Mouse (Mus musculus): ENCODE results near the gene Kansl3.
A peak's percentile ranks its signal among the peaks of the same experiment; 100 is the strongest.

Kansl3 gene

DNA sequence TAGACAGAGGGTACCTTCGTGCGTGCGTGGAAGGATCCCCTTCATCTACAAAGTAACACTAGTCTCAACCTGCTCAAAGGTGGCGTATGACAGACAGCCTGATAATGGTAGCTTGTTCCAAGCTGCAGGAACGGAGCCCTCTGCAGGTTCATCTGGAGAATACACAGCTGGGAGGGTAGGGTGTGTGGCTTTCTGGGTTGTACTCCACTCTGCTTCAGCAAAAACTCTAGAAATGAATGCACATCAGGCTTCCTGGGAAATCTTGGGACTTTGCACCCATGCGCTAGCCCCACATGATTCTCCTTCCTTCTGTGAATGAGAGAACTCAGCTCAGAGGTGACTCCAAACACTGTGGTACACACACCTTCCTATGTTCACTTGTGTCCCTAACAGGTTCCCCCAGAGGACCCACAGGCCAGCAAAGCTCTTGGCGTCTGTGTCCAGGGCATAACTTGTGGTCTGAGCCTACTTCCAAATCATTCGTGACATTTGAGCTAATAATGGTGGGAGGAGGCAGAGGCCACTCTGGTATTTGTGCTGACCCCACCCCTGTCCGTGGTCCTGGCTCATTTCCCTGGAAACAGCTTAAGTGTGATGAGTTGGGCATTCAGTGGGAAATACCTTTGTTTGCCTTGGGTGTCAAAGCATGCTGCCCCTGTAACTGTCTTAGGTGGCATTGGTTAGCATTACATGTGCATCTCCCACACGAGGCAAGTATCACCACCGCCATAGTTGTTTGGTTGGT lies 47.0 kb downstream of the Kansl3 start:
- DNase-seq (ENCODE audit: low spot score in 2 of 2): no peak

DNA sequence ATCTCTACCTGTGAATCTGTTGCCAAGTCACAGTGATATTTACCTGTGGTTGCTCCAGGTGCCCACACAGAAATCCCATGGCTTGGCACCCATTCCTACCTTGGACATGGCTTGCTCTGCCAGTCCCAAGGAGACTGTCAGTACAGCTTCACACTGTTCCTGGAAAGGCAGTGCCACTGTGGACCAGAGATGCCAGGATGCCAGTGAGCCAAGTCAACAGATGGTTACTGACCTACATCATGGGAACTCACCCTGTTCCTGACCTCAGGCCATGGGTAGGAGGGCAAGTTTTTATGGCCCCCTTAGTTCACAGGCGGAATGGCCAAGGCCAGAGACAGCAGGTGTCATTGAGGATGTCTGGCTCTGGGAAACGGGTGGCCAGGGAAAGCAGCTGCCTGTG lies 47.8 kb downstream of the Kansl3 start:
- DNase-seq (ENCODE audit: low spot score in 2 of 2): no peak

DNA sequence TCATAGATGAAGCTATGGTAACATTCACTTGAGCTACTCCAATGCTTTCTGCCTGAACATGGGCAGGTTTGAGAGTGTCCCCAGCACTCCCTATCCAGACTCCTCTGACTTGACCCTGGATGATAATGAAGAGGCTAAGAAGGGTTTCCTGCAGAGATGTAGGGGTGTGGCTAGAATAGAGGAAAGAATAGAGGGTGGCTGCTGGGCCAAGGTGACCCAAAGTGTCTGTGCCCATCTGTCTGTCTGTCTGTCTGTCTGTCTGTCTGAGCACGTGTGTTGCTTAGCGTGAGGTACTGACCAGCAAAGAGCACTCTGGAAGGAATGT lies 53.2 kb downstream of the Kansl3 start:
- DNase-seq (ENCODE audit: low spot score in 2 of 2): no peak

DNA sequence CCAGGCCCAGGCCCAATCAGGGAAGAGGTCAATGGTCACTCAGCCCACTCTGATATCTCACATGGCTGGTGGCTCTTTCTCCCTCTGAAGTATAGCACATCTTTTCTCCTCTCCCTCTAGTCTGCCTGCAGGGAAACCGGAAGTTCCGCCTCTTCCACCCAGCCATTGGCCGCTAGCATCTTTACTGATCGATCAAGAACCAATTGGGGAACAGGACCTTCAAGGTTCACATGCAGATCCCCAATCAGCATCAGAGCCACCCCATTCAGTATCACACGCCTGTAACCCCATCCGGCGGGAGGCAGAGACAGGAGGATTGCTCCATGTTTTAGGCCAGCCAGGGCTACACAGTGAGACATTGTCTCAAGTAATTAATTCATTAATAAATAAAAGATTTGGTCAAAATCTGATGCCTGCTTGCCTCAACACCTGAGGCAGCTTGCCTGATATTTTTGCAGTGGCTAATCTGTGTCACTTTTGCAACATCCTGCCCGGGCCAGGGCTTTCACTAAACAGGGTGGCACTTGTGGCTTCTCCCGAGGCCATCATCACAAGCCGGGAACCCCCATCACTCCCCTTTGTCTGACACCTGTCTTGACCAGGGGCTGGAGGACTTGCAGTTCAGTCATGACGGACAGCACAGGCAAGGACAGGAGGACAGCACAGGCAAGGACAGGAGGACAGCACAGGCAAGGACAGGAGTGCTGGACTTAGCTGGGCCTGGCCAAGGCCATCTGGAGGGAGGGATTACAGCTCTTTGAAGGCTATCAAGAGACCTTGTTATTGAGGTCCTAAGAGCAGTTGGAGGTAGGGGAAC lies 53.8 kb downstream of the Kansl3 start:
- DNase-seq (ENCODE audit: low spot score in 2 of 2): no peak

DNA sequence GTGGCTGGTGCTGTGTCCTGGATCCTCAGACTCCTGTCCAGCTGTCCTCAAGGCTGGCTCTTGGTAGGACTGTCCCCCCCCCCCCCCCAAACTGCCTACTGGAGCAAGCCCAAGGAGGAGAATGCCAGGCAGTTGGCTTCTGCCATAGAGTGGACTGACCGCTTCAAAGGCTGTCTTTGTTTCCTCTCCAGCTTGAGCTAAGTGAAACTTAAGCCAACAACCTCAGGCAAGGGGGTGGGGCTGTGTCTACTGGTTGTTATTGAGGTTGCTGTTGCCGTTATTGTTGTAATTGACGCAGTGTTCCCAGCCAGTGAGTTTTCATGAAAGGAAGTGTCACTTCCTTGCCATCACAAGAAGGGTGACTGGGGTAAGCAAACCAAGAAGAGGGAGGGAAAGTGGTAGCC lies 59.5 kb downstream of the Kansl3 start:
- peak in 1 of 2 experiments; percentile 63 for DNase-seq (ENCODE audit: low spot score in 2 of 2)

DNA sequence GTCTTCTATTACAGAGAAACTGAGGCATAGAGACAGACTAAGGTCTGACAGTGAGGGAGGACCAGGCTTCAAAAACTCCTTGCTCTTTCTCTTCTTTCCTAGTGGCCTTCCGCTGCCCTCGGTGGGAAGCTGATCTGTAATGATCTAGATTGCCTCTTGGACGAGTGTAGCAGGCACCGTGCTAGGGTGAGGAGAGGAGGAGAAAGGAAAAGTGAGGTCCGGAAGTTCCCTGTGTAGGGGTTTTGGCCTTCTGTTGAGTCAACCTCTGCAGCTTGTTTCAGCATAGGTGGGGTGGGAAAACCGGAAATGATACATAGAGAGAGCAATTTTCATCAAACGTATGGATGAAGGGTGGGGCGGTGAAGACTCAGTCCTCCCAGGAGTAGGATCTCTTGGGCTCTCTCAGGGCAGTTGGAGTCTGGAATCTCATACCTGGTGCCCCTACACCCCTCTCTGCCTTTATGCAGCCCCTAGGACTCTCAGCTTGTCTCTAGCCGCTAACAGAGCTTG lies 60.0 kb downstream of the Kansl3 start:
- no peak for DNase-seq (ENCODE audit: low spot score in 2 of 2)

DNA sequence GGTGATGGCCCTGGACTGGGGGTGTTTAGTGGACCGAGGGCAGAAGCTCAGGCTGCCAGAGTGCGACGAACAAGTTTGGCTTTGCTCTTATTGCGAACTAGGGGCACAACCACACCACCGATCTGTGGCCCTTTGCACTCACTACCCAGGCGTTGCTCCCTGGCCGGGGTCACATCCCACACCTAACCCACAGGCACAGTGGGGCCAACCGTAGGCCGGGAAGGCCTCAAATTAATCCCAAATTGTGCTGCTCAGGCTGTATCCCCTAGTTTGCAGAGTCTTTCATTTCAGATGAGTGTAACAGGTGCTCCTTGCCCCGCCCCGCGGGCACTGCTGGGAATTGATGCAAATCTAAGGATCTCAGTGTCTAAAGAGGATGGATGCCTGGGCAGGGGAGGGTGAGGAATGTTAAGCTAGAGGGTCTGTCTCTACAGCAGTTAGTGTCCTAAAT lies 60.5 kb downstream of the Kansl3 start:
- DNase-seq (ENCODE audit: low spot score in 2 of 2): no peak

DNA sequence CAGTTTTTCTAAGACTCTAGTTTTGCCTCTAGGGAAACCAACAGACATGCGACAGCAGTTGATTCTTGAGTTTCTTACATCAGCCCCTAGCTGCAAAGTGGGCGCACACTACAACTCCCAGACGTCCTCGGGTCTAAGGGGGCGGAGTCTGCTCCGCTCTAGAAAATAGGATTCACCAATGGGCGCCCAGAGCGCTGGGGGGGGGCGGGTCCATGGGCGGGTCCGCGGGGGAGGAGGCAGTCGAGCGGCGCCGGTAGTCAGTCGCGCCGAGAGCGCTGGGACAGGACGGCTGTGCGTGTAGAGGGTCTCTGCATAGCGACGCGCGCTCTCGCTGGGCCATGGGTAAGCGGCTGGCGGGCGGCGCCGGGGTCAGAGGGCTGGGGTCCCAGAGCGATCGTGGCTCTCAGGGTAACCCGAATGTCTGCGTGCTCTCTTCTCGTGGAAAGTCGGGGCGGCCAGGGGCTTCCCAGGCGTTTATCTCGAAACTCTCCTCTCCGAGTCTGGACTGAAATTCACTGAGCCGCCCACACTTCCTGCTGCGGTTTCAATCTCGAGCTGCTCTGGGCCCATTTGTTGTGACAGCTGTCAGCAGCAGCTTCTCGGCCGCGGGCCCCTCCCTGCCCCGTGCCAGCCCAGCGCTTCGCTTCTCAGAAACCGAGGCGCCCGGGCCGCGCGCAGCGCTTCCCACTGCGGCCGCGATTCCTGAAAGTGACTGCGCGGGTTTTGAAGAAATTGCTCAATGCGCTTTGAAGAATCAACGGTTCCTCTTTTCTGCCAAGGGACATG lies 61.3 kb downstream of the Kansl3 start, which contains the start of gene Arid5a:
Gene Arid5a, plus strand, starts transcription at position 239 of the 786 bp plus-strand sequence.
- peak; percentile 55 to 86 for DNase-seq (ENCODE audit: low spot score in 2 of 2)

DNA sequence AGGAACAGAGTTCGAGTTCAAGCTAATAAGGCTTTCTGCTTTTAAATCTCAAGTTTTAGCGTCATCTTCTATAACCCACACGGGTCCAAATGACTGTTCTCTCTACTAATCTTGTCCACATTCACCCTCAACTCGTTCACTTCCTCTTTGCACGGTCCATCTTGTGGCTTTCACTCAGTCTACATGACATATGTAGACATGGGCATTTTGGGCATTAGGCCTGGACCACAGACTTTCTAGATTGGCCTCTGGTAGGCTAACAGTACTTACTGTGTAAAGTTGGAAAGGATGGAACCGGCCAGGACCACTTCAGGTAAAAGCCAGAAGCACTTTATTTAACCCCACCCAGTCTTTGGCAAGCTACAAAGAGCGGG lies 61.9 kb downstream of the Kansl3 start:
- no peak for DNase-seq (ENCODE audit: low spot score in 2 of 2)

DNA sequence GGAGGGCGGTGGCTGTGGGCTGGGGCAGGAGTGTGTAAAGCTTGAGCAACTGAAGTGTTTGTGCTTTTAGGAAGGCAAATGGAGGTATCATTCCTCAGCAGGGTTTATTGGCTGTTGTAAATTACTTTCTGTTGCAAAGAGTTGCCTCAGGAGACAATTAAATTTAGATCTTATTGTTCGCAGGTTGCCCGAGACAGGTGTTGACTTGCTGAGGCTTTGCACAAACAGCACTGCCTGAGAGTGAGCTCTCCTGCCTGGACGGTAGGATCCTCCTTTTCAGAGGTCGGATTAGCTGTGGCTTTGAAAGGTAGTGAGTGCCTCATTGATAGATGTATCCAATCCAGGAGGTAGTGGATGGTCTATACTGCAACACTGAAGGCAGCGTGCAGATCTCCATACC lies 62.9 kb downstream of the Kansl3 start:
- no peak for DNase-seq (ENCODE audit: low spot score in 2 of 2)

DNA sequence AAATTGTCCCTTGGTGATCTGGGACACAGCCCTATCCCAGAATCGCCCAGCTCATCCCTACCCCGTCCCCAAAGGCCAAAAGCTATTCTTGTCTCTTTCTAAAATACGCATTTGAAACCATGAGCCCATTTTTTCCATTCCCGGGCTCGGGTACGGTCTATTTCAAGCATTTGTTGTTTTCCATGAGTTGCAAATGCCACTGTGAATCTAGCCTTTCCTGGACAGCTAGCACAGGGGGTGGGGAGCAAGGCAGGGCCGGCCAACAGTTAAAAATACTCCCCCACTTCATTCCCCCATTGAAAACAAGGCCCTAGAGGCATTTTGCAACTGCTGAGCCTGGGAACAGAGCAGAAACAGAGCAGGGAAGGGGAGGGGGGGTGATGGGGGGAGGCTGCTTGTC lies 64.2 kb downstream of the Kansl3 start:
- no peak for DNase-seq (ENCODE audit: low spot score in 2 of 2)

DNA sequence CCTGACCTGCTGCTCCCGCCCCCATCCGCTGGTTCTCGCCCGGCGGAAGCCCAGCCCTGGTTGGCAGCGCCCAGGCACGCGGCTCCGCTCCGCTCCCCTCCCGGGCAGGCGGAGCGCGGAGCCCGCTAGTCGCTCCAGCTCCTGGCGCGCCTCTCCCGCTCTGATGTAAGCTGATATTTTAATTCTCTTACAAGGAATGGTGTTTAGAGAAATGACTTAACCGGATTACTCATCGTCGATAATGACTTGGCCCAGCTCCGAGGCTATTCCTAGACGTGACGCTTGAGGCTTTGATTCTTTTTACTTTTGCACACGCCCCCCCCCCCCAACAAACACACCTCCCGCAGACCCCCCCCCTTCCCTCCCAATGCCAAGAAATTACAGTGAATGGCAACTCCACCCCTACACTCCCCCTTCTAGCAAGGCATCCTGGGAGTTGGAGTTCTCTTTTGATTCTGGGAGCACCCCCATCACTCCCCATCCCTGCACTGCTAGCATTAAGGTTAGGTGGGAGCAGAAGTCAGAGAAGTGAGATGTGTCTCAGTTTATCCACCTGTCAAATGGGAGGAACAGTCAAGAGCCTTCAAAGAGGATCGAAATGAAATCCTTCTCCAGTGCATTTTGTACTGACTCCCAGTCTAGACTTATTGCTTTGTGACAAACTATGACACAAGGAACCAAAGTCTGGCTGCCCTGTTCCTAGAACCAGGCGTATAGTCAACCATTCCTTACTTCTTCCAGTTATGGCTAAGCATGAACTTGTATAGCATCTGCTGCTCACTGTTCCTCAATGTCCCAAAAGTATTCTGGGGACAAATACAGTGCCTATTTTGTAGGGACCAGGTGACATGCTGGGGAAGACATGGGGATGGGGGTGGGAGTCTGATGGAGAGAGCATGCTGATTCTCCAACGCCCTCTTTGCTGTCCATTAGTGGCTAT lies 65.3 kb downstream of the Kansl3 start:
- peak; percentile 74 to 87 for DNase-seq (ENCODE audit: low spot score in 2 of 2)

DNA sequence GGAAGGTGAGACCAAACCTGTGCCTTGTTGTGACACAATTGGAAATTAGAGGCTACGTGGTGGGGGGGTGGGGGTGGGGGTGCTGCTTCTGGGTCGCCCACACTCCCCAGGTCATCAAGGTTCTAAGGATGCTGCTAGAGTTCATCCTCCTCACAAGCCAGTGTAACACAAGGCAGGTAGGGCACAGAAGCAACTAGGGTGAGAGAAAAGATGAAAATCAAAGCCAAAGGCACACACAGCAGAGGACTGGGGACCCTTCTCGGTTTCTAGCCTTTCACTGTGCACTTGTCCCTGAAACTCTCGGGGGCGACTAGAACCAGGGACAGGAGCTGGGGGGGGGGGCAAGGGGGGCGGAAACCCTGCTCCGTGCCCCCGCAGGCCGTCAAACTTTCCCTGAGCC lies 66.0 kb downstream of the Kansl3 start:
- DNase-seq (ENCODE audit: low spot score in 2 of 2): no peak

DNA sequence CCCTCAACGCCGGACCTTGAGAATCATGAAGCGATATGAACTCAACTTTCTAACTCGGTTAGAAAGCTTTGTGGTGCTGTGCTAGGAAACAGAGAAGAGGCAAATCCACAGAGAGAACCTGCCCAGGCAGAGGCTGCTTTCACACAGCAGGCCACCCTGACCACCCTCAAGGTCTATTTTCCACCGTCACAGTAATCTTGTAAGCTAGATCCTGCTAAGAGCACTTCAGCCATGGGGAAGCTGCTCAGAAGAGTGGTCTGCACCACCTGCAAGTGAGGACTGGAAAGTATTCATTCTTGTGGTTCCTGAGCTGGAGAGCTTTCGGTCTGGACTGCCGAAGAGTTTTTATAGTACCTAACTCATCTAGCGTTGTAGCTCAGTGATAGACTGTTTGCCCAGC lies 66.7 kb downstream of the Kansl3 start:
- DNase-seq (ENCODE audit: low spot score in 2 of 2): no peak

DNA sequence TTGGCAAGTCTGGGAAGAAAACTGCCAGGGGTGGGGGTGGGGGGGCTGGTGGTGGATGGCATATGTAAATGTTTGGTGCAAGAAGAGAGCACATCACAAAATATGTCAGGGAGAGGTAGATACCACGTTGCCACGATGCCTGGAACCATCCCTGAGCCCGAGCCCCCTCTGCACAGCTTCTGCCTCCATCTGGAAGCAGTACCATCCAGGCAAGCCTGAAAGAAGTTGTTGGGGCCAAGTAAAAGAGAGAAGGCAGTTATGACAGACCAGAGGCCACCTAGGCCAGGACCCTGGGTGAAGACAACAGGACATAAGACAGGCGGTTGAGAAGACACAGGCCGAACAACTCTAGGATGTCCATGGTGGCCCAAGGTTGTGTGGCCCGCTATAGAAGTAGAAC lies 68.5 kb downstream of the Kansl3 start:
- no peak for DNase-seq (ENCODE audit: low spot score in 2 of 2)

DNA sequence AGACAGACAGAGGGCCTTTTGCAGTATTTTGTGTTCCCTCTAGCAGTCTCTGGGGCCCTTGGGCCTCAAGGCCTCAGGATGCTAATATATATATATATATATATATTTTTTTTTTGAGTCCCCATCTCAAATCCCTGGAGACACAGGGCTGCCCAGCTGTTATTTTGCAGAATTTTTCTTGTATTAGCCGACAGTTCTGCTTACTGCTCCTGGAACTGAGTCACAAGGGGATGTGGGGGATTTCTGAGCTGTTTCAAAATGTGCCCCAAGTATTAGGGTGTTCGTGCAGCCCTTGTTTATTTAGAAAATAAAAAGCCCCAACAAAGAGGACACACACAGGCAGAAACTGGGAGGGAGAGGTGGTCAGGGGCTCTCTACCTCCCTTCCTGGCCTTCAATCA lies 69.3 kb downstream of the Kansl3 start:
- DNase-seq (ENCODE audit: low spot score in 2 of 2): no peak

DNA sequence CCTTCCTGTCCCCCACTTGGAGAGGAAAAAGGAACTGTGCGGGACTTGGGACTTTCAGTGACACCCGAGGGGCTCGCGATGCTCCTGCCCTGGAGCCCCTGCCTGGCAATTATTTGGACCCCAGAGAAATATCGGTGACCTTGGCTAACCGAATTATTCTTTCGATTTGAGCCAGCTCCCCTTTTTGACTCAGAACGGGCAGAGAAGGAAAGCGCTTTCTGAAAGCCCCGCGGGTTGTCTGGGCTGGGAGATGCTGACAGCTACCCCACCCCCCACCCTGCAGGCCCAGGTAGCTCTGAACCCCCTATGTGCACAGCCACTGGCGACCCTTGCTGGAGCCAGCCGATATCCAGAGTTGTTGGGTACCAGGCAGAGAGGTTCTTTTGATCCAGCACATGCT lies 69.9 kb downstream of the Kansl3 start:
- DNase-seq (ENCODE audit: low spot score in 2 of 2): no peak

DNA sequence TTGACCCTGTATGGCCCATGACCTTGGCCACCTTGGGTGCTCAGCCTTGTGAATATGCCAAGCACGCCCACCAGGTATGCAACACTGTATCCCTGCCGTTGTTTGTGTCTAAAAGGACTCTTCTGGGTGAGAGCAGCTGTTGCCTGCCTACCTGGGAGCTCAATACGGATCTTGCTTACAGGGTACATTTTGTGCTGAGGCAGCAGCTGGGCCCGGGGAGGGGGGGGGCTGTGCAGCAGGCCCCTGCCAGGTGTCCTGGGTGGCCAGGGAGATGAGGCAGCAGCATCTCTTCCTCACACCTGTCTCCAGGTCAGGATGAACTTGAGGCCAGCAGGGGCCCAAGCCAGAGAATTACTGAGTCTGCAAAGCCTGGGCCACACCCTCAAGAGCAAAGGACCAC lies 70.9 kb downstream of the Kansl3 start:
- no peak for DNase-seq (ENCODE audit: low spot score in 2 of 2)

DNA sequence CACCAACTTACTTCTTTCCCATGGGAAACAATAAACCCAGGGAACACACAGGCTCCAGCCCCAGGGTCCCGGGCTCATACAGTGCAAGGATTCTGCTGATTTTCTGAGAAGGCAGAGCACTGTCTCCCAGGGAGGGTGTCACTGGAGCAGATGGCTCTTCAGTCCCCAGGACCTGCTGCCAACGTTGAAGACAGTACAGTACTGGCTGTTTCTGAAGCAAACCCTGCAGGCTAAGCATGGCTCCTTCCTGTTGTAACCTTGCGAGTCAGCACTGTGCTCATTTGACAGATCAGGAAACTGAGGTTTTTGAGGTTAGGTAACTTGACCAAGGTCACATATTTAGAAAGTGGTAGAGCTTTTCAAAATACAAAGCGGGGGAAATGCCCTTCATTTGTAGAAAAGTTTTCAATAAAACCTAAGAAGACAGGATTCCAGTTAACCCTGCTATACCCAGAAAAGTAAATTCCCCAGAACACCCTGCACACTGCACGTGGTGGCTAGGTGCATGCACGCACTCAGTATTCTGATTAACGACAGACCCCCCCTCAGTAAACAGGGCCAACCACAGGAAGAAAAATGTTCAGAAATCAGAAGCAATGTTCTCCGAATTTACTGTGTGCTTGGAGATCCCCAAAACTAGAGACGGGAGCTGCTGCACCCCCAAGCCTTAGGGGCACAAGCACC lies 72.4 kb downstream of the Kansl3 start:
- no peak for DNase-seq (ENCODE audit: low spot score in 2 of 2)

DNA sequence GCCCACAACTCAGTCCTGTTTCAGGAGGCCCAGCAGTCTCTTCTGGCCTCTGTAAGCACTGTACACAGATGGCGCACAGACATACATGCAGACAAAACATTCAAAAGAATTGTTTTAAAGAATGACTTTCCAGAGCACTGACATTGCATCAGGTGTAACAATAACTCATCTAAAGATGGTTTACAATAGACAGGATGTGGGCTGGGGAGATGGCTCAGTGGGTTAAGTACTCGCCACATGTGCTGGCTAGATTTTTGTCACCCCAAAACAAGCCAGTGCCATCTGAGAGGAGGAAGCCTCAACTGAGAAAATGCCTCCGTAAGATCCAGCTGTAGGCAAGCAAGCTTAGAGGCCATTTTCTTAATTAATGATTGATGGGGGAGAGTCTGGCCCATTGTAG lies 74.6 kb downstream of the Kansl3 start:
- no peak for DNase-seq (ENCODE audit: low spot score in 2 of 2)

DNA sequence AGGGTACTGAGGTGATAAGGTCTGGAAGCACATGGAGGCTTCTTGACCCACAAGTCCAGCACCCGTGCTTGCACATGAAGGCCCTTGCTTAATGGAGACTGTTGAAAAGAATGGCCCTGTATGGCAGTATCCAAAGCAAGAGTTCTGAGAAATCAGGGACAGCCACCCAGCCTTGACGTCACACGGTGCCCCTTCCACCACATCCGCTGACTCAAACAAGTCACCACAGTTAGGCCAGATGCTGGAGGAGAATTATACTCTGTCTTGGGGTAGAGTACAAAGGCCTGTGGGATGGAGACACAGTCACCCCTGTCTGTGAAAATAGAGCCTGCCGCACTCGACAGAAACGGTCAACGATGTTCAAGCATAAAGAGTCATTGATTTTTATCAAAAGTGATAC lies 75.5 kb downstream of the Kansl3 start:
- DNase-seq (ENCODE audit: low spot score in 2 of 2): no peak

All from left cerebral cortex, adult 9 months (tissue).